Mouse (Mus musculus): ENCODE results near the gene Lrrc7. TPM values are rescaled to one million over a fixed set of nuclear protein-coding genes. Genes with fewer than 3 reads are reported as not detected.

Lrrc7 gene
- polyA plus RNA-seq, 1 experiment from 2014 or later, result 0.22 TPM

GRCm38 (mm10) chr3:158067916-158068315, 494.1 kb downstream of the Lrrc7 start:
- Histone ChIP-seq H3K36me3 (ENCODE audit: control insufficient read depth, insufficient read depth, low read length) (peaks cover 7% of the 10 kb centered on the region; the same call in 1 of the 2 replicates), H3K9ac (ENCODE audit: low read depth, low read length) (no peak overlapping the region), H3K9me3 (ENCODE audit: control insufficient read depth, low read length) (no peaks in the 10 kb centered on the region), H3K27ac (ENCODE audit: low read depth, low read length) (no peak overlapping the region), H3K4me2 (no peak overlapping the region), H3K4me1 (replicated peaks; ENCODE audit: control insufficient read depth, insufficient read depth, low read length) (no peaks in the 10 kb centered on the region), H3K4me3 (ENCODE audit: low read depth, low read length) (no peak overlapping the region), H3K27me3 (replicated peaks; ENCODE audit: control insufficient read depth, insufficient read depth, low read length) (no peaks in the 10 kb centered on the region)
- no peak for DNase-seq (ENCODE audit: low spot score)
- no peak for ATAC-seq (replicated peaks; ENCODE audit: low FRiP score)
- WGBS, result 87% methylated on average over 7 of the region's 7 CpGs

DNA sequence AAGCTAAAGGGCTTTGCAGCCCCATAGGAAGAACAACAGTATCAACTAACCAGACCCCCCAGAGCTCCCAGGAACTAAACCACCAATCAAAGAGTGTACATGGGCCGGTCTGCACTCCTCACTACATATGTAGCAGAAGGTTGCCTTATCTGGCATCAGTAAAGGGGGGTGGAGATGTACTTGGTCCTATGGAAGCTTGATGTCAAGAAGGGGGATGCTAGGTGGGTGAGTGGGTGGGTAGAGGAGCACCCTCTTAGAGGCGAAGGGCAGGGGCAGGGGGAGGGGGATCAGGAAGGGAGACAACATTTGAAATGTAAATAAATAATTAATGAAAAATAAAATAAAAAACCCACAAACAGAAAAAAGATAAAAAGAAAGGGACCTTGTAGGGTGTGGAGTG, 496.8 kb downstream of the Lrrc7 start:
- 87% methylated on average over 2 of the region's 2 CpGs for WGBS
- Histone ChIP-seq H3K36me3 (ENCODE audit: control insufficient read depth, insufficient read depth, low read length) (peaks cover 9% of the 10 kb centered on the region; the same call in 1 of the 2 replicates), H3K9me3 (ENCODE audit: control insufficient read depth, low read length) (no peaks in the 10 kb centered on the region), H3K27ac (ENCODE audit: low read depth, low read length) (no peak overlapping the region), H3K9ac (ENCODE audit: low read depth, low read length) (no peak overlapping the region), H3K4me2 (no peak overlapping the region), H3K27me3 (replicated peaks; ENCODE audit: control insufficient read depth, insufficient read depth, low read length) (no peaks in the 10 kb centered on the region), H3K4me1 (replicated peaks; ENCODE audit: control insufficient read depth, insufficient read depth, low read length) (no peaks in the 10 kb centered on the region), H3K4me3 (ENCODE audit: low read depth, low read length) (no peak overlapping the region)
- DNase-seq (ENCODE audit: low spot score), result no peak
- no peak for ATAC-seq (replicated peaks; ENCODE audit: low FRiP score)

- WGBS, result 81% methylated on average over 5 of the region's 5 CpGs
Observed at GRCm38 (mm10) chr3:158061811-158062523, 500.1 kb downstream of the Lrrc7 start.

GRCm38 (mm10) chr3:158060621-158061291, 501.3 kb downstream of the Lrrc7 start:
- peaks cover 27% of the 10 kb centered on the region for H3K36me3 ChIP-seq (ENCODE audit: control insufficient read depth, insufficient read depth, low read length)

More at GRCm38 (mm10) chr3:158061811-158062523, 500.1 kb downstream of the Lrrc7 start:
- H3K27me3 ChIP-seq (replicated peaks; ENCODE audit: control insufficient read depth, insufficient read depth, low read length), result no peaks in the 10 kb centered on the region
- H3K4me3 ChIP-seq (ENCODE audit: low read depth, low read length), result no peak overlapping the region
- no peaks in the 10 kb centered on the region for H3K4me1 ChIP-seq (replicated peaks; ENCODE audit: control insufficient read depth, insufficient read depth, low read length)
- ATAC-seq (replicated peaks; ENCODE audit: low FRiP score), result peak; percentile 85
- H3K9ac ChIP-seq (ENCODE audit: low read depth, low read length), result no peak overlapping the region
- no peaks in the 10 kb centered on the region for H3K9me3 ChIP-seq (ENCODE audit: control insufficient read depth, low read length)
- no peak for DNase-seq (ENCODE audit: low spot score)
- H3K4me2 ChIP-seq, result no peak overlapping the region
- H3K27ac ChIP-seq (ENCODE audit: low read depth, low read length), result no peak overlapping the region
- peaks cover 20% of the 10 kb centered on the region; the same call in 1 of the 2 replicates for H3K36me3 ChIP-seq (ENCODE audit: control insufficient read depth, insufficient read depth, low read length)

DNA sequence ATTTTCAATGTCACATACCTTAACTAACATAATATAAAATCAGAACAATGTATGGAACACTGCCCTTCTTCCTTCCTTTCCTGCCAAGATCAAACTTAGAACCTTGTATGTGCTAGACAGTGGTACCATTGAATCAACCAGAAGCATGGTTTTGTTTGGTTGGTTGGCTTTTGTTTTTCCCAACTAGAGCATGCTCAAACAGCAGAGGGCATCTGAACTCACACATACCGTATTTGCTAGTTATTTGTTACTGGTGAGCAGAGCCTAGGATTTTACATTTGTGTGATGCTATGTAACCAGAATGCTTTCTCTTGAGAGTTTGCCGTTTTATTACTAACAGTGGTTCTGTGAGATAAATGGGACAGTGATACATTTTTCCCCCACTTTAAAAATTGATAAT, 512.5 kb downstream of the Lrrc7 start:
- H3K4me1 ChIP-seq (replicated peaks; ENCODE audit: control insufficient read depth, insufficient read depth, low read length), result no peaks in the 10 kb centered on the region
- ATAC-seq (replicated peaks; ENCODE audit: low FRiP score), result no peak
- H3K4me2 ChIP-seq, result no peak overlapping the region
- no peaks in the 10 kb centered on the region for H3K9me3 ChIP-seq (ENCODE audit: control insufficient read depth, low read length)
- no peak overlapping the region for H3K9ac ChIP-seq (ENCODE audit: low read depth, low read length)
- 85% methylated on average over 2 of the region's 2 CpGs for WGBS
- H3K27ac ChIP-seq (ENCODE audit: low read depth, low read length), result no peak overlapping the region
- peaks cover 2% of the 10 kb centered on the region; the same call in 1 of the 2 replicates for H3K36me3 ChIP-seq (ENCODE audit: control insufficient read depth, insufficient read depth, low read length)
- no peaks in the 10 kb centered on the region for H3K27me3 ChIP-seq (replicated peaks; ENCODE audit: control insufficient read depth, insufficient read depth, low read length)
- DNase-seq (ENCODE audit: low spot score), result no peak
- no peak overlapping the region for H3K4me3 ChIP-seq (ENCODE audit: low read depth, low read length)

More at GRCm38 (mm10) chr3:158060621-158061291, 501.3 kb downstream of the Lrrc7 start:
- no peak for DNase-seq (ENCODE audit: low spot score)
- no peaks in the 10 kb centered on the region for H3K9me3 ChIP-seq (ENCODE audit: control insufficient read depth, low read length)
- WGBS, result 80% methylated on average over 2 of the region's 2 CpGs
- no peaks in the 10 kb centered on the region for H3K27me3 ChIP-seq (replicated peaks; ENCODE audit: control insufficient read depth, insufficient read depth, low read length)
- H3K9ac ChIP-seq (ENCODE audit: low read depth, low read length), result no peak overlapping the region
- H3K4me3 ChIP-seq (ENCODE audit: low read depth, low read length), result no peak overlapping the region
- H3K4me2 ChIP-seq, result no peak overlapping the region
- no peak overlapping the region for H3K27ac ChIP-seq (ENCODE audit: low read depth, low read length)
- no peaks in the 10 kb centered on the region for H3K4me1 ChIP-seq (replicated peaks; ENCODE audit: control insufficient read depth, insufficient read depth, low read length)
- ATAC-seq (replicated peaks; ENCODE audit: low FRiP score), result no peak

- H3K9ac ChIP-seq (ENCODE audit: low read depth, low read length), result no peak overlapping the region
- no peaks in the 10 kb centered on the region; the same call in 1 of the 2 replicates for H3K36me3 ChIP-seq (ENCODE audit: control insufficient read depth, insufficient read depth, low read length)
- H3K9me3 ChIP-seq (ENCODE audit: control insufficient read depth, low read length), result no peaks in the 10 kb centered on the region
- WGBS, result 89% methylated on average over 2 of the region's 2 CpGs
- H3K4me2 ChIP-seq, result no peak overlapping the region
- H3K4me1 ChIP-seq (replicated peaks; ENCODE audit: control insufficient read depth, insufficient read depth, low read length), result peaks cover 8% of the 10 kb centered on the region; the same call in 1 of the 2 replicates
- H3K4me3 ChIP-seq (ENCODE audit: low read depth, low read length), result no peak overlapping the region
- ATAC-seq (replicated peaks; ENCODE audit: low FRiP score) (no peak), DNase-seq (ENCODE audit: low spot score) (no peak)
- H3K27ac ChIP-seq (ENCODE audit: low read depth, low read length), result no peak overlapping the region
- no peaks in the 10 kb centered on the region for H3K27me3 ChIP-seq (replicated peaks; ENCODE audit: control insufficient read depth, insufficient read depth, low read length)
Observed at GRCm38 (mm10) chr3:158040755-158041154, 521.3 kb downstream of the Lrrc7 start.

DNA sequence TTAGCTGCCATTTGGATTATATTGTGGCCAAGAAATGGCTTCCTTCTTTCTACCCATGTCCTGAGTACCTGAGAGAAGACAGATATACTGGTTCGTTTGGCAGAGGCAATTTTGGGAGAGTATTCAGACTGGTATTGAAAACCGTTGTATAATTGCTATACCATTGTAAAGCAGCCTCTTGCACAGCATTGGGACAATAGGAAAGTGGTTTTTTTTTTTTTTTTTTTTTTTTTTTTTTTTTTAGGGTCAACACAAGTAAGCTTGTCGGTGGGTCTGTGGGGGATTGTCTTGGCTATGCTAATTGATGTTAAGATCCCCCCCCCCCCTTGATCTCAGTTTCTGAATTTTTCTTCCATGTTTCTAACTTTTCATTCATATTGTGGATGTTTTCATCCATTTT, 523.9 kb downstream of the Lrrc7 start:
- DNase-seq (ENCODE audit: low spot score) (no peak), ATAC-seq (replicated peaks; ENCODE audit: low FRiP score) (no peak)
- no peak overlapping the region for H3K27ac ChIP-seq (ENCODE audit: low read depth, low read length)
- 80% methylated on average over 3 of the region's 3 CpGs for WGBS
- H3K9ac ChIP-seq (ENCODE audit: low read depth, low read length), result no peak overlapping the region
- no peak overlapping the region for H3K4me3 ChIP-seq (ENCODE audit: low read depth, low read length)
- H3K27me3 ChIP-seq (replicated peaks; ENCODE audit: control insufficient read depth, insufficient read depth, low read length), result no peaks in the 10 kb centered on the region
- peak overlapping the region; percentile 74 for H3K4me2 ChIP-seq
- H3K4me1 ChIP-seq (replicated peaks; ENCODE audit: control insufficient read depth, insufficient read depth, low read length), result peaks cover 14% of the 10 kb centered on the region; the same call in 1 of the 2 replicates
- H3K36me3 ChIP-seq (ENCODE audit: control insufficient read depth, insufficient read depth, low read length), result no peaks in the 10 kb centered on the region
- H3K9me3 ChIP-seq (ENCODE audit: control insufficient read depth, low read length), result no peaks in the 10 kb centered on the region

DNA sequence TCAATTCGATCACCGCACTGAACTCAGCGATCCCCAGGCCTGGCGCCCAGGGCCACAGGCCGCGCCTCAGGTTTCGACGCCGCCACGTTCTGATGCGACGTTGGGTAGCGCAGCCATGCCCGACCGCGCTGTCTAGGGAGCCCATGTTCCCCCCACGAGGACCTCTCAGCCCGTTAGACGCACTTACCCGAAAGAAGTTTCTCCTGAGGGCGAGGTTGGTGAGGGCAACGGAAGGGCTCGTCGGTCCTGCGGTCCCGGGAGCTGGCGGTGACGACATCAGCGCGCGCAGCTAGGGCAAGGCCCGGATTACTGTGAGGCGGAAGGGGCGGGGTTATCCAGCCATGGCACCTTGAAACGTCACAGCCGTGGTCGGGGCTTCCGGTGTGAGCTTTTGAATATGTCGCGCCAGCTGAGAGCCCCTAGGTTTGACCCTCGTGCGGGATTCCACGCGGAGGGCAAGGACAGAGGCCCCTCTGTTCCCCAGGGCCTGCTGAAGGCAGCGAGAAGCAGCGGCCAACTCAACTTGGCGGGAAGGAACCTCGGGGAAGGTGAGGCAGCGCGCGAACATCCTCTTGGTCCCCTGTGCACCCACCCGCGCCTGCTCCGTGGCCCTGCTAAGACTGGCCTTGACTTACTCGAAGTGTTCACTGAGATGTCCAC, 525.6 kb downstream of the Lrrc7 start, which contains the start of the genes Srsf11 and Lrrc40:
Srsf11 (minus strand) TSS at position 311 of the 660 bp plus-strand sequence.
Lrrc40 (plus strand) TSS at position 334 of the 660 bp plus-strand sequence.
- WGBS, result under 1% methylated on average over 55 of the region's 55 CpGs
- Histone ChIP-seq H3K27me3 (replicated peaks; ENCODE audit: control insufficient read depth, insufficient read depth, low read length) (no peaks in the 10 kb centered on the region), H3K9ac (ENCODE audit: low read depth, low read length) (peak within 1 kb of the TSS; percentile 95), H3K4me1 (replicated peaks; ENCODE audit: control insufficient read depth, insufficient read depth, low read length) (peaks cover 16% of the 10 kb centered on the region; the same call in 1 of the 2 replicates), H3K4me2 (peak within 1 kb of the TSS; percentile 85), H3K4me3 (ENCODE audit: low read depth, low read length) (peak within 1 kb of the TSS; percentile 90), H3K27ac (ENCODE audit: low read depth, low read length) (peak within 1 kb of the TSS; percentile 91), H3K36me3 (ENCODE audit: control insufficient read depth, insufficient read depth, low read length) (no peaks in the 10 kb centered on the region), H3K9me3 (ENCODE audit: control insufficient read depth, low read length) (no peaks in the 10 kb centered on the region)
- DNase-seq (ENCODE audit: low spot score) (peak; percentile 92), ATAC-seq (replicated peaks; ENCODE audit: low FRiP score) (peak; percentile 91)

Measured in liver, embryonic 11.5 days (tissue).